Mouse (Mus musculus): ENCODE data around the gene St6galnac6. TPM values are rescaled to one million over a fixed set of nuclear protein-coding genes. Genes with fewer than 3 reads are reported as not detected.

St6galnac6 gene
- polyA plus RNA-seq, 1 experiment, result 39.3 TPM

GRCm38 (mm10) chr2:32644083-32644482 lies 44.6 kb downstream of the St6galnac6 start:
- Histone ChIP-seq H3K4me3 (ENCODE audit: insufficient read depth, low read length) (no peak overlapping the region), H3K27ac (ENCODE audit: insufficient read depth, low read length) (no peak overlapping the region), H3K4me1 (ENCODE audit: control insufficient read depth, insufficient read depth, low read length) (no peaks in the 10 kb centered on the region)
- no peak for TF ChIP-seq POLR2A (IDR thresholded peaks at IDR 0.05; ENCODE audit: low read depth, low read length)
- TF ChIP-seq CTCF (IDR thresholded peaks at IDR 0.05; ENCODE audit: borderline replicate concordance, insufficient read depth, low read length), result no peak

GRCm38 (mm10) chr2:32644799-32645475 lies 45.4 kb downstream of the St6galnac6 start:
- Histone ChIP-seq H3K4me1 (ENCODE audit: control insufficient read depth, insufficient read depth, low read length) (no peaks in the 10 kb centered on the region), H3K27ac (ENCODE audit: insufficient read depth, low read length) (no peak overlapping the region), H3K4me3 (ENCODE audit: insufficient read depth, low read length) (no peak overlapping the region)
- TF ChIP-seq CTCF (IDR thresholded peaks at IDR 0.05; ENCODE audit: borderline replicate concordance, insufficient read depth, low read length) (no peak), POLR2A (IDR thresholded peaks at IDR 0.05; ENCODE audit: low read depth, low read length) (no peak)

GRCm38 (mm10) chr2:32645647-32646046 lies 46.1 kb downstream of the St6galnac6 start:
- Histone ChIP-seq H3K27ac (ENCODE audit: insufficient read depth, low read length) (no peak overlapping the region), H3K4me1 (ENCODE audit: control insufficient read depth, insufficient read depth, low read length) (no peaks in the 10 kb centered on the region), H3K4me3 (ENCODE audit: insufficient read depth, low read length) (no peak overlapping the region)
- no peak for TF ChIP-seq CTCF (IDR thresholded peaks at IDR 0.05; ENCODE audit: borderline replicate concordance, insufficient read depth, low read length)
- TF ChIP-seq POLR2A (IDR thresholded peaks at IDR 0.05; ENCODE audit: low read depth, low read length), result no peak

- no peak for TF ChIP-seq CTCF (IDR thresholded peaks at IDR 0.05; ENCODE audit: borderline replicate concordance, insufficient read depth, low read length)
- TF ChIP-seq POLR2A (IDR thresholded peaks at IDR 0.05; ENCODE audit: low read depth, low read length), result no peak; the same call in 1 of the 2 replicates
- Histone ChIP-seq H3K4me1 (ENCODE audit: control insufficient read depth, insufficient read depth, low read length) (no peaks in the 10 kb centered on the region), H3K4me3 (ENCODE audit: insufficient read depth, low read length) (peak within 1 kb of the TSS; percentile 44), H3K27ac (ENCODE audit: insufficient read depth, low read length) (no peak within 1 kb of the TSS)
Measured at GRCm38 (mm10) chr2:32646379-32647056, 47.0 kb downstream of the St6galnac6 start, which contains the start of gene Eng. Gene Eng (plus strand): TSS chr2:32646595.

GRCm38 (mm10) chr2:32647366-32647765 lies 47.9 kb downstream of the St6galnac6 start:
- Histone ChIP-seq H3K27ac (ENCODE audit: insufficient read depth, low read length) (no peak overlapping the region), H3K4me1 (ENCODE audit: control insufficient read depth, insufficient read depth, low read length) (no peaks in the 10 kb centered on the region), H3K4me3 (ENCODE audit: insufficient read depth, low read length) (peak overlapping the region; percentile 44)
- no peak for TF ChIP-seq CTCF (IDR thresholded peaks at IDR 0.05; ENCODE audit: borderline replicate concordance, insufficient read depth, low read length)
- TF ChIP-seq POLR2A (IDR thresholded peaks at IDR 0.05; ENCODE audit: low read depth, low read length), result no peak

GRCm38 (mm10) chr2:32653764-32654163 lies 54.3 kb downstream of the St6galnac6 start:
- Histone ChIP-seq H3K4me3 (ENCODE audit: insufficient read depth, low read length) (no peak overlapping the region), H3K27ac (ENCODE audit: insufficient read depth, low read length) (no peak overlapping the region), H3K4me1 (ENCODE audit: control insufficient read depth, insufficient read depth, low read length) (0 out of 2 replicates have a peak, but pooled peaks cover 4% of the 10 kb centered on the region)
- TF ChIP-seq POLR2A (IDR thresholded peaks at IDR 0.05; ENCODE audit: low read depth, low read length) (no peak), CTCF (IDR thresholded peaks at IDR 0.05; ENCODE audit: borderline replicate concordance, insufficient read depth, low read length) (no peak)

GRCm38 (mm10) chr2:32654743-32655393 lies 55.4 kb downstream of the St6galnac6 start:
- Histone ChIP-seq H3K4me1 (ENCODE audit: control insufficient read depth, insufficient read depth, low read length) (0 out of 2 replicates have a peak, but pooled peaks cover 4% of the 10 kb centered on the region), H3K4me3 (ENCODE audit: insufficient read depth, low read length) (no peak overlapping the region), H3K27ac (ENCODE audit: insufficient read depth, low read length) (no peak overlapping the region)
- TF ChIP-seq CTCF (IDR thresholded peaks at IDR 0.05; ENCODE audit: borderline replicate concordance, insufficient read depth, low read length) (no peak), POLR2A (IDR thresholded peaks at IDR 0.05; ENCODE audit: low read depth, low read length) (no peak)

- H3K4me3 ChIP-seq (ENCODE audit: insufficient read depth, low read length), result no peak overlapping the region
Measured at GRCm38 (mm10) chr2:32655394-32655744, 55.9 kb downstream of the St6galnac6 start.

GRCm38 (mm10) chr2:32655826-32656225 lies 56.3 kb downstream of the St6galnac6 start:
- H3K4me1 ChIP-seq (ENCODE audit: control insufficient read depth, insufficient read depth, low read length), result 0 out of 2 replicates have a peak, but pooled peaks cover 4% of the 10 kb centered on the region
- H3K27ac ChIP-seq (ENCODE audit: insufficient read depth, low read length), result no peak overlapping the region
- TF ChIP-seq CTCF (IDR thresholded peaks at IDR 0.05; ENCODE audit: borderline replicate concordance, insufficient read depth, low read length), result no peak
- TF ChIP-seq POLR2A (IDR thresholded peaks at IDR 0.05; ENCODE audit: low read depth, low read length), result no peak
- no peak overlapping the region for H3K4me3 ChIP-seq (ENCODE audit: insufficient read depth, low read length)

More at GRCm38 (mm10) chr2:32655394-32655744, 55.9 kb downstream of the St6galnac6 start:
- no peak for TF ChIP-seq POLR2A (IDR thresholded peaks at IDR 0.05; ENCODE audit: low read depth, low read length)
- TF ChIP-seq CTCF (IDR thresholded peaks at IDR 0.05; ENCODE audit: borderline replicate concordance, insufficient read depth, low read length), result no peak
- Histone ChIP-seq H3K4me1 (ENCODE audit: control insufficient read depth, insufficient read depth, low read length) (0 out of 2 replicates have a peak, but pooled peaks cover 4% of the 10 kb centered on the region), H3K27ac (ENCODE audit: insufficient read depth, low read length) (no peak overlapping the region)

All from embryonic fibroblast, embryonic 13.5 days (primary cell).